Mouse (Mus musculus) left cerebral cortex, adult 2 months (tissue): ENCODE data around the gene Dock7. TPM values are rescaled to one million over a fixed set of nuclear protein-coding genes. Genes with fewer than 3 reads are reported as not detected.

Experiments
- DNase-seq, 2 experiments: peaks; one replicate each; pipeline ENCODE4 v3.0.0; 2021 to 2022; ENCODE audit warnings: low spot score in 2 of 2, mixed read lengths in 1 of 2; ENCODE audit errors: extremely low spot score in 1 of 2
- H3K27ac ChIP-seq: fragments of 200-600 bp; 2 replicates; pipeline ENCODE4 v1.8.1; 2022
- H3K4me3 ChIP-seq: fragments of 200-600 bp; 2 replicates; pipeline ENCODE4 v1.8.1; 2022
- CTCF ChIP-seq: fragments of 200-600 bp; IDR thresholded peaks from 2 replicates; pipeline ENCODE4 v1.8.1; 2022; ENCODE audit warnings: antibody characterized with exemption, mild to moderate bottlenecking, moderate library complexity
- intact Hi-C: fragments of 180-260 bp; cut with DNase I; formaldehyde crosslinking; loops from one replicate; pipeline ENCODE4 v1.15.1; 2025
- total RNA-seq, 2 experiments: library from RNA; stranded (reverse); gene quantifications; 2 replicates each; pipeline ENCODE4 v1.2.3; 2021

Gene Dock7
- total RNA-seq, 2 experiments from 2014 or later, result 44.9 to 46.1 TPM

DNA sequence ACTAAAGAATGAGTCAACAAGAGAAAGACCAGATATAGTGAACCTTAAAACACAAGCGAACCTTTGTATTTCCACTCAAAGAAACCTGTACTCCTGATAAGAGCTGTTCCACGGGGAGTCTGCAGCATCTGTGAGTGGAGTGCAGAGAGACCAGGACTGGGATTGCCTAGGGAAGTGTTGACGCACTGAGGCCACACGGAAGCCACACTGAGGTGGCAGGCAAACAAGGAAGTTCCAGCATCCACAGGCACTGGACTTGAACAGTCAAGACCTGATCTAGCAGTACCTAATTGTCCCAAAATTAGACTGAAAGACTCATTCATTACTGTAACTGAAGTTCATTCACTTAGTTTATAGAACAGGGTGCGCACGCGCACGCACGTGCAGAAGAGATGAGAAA, 4.9 kb downstream of the Dock7 start:
- intact Hi-C loops, result no loop called here
- DNase-seq, result no peak
- no peak for TF ChIP-seq CTCF
- no peak overlapping the region for H3K27ac ChIP-seq
- no peak overlapping the region for H3K4me3 ChIP-seq

DNA sequence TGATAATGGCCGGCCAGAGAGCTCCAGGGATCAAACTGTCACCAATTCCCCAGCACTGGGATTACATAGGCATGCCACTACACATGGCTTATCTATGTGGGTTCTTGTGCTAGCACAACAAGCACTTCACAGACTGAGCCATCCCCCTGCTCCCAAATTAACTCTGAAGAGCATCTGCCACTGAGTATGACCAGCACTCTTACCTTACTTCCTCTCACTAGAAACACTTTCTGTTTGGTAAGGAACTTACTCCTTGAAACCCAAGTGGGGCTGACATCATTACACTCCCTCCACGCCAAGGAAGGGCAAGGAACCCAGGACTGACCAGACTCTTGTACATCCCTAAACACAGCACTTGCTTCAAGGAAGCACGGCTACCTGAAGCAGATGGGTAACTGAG, 9.0 kb downstream of the Dock7 start:
- no peak for DNase-seq
- intact Hi-C loops, result no loop called here
- Histone ChIP-seq H3K27ac (no peak overlapping the region), H3K4me3 (no peak overlapping the region)
- no peak for TF ChIP-seq CTCF

DNA sequence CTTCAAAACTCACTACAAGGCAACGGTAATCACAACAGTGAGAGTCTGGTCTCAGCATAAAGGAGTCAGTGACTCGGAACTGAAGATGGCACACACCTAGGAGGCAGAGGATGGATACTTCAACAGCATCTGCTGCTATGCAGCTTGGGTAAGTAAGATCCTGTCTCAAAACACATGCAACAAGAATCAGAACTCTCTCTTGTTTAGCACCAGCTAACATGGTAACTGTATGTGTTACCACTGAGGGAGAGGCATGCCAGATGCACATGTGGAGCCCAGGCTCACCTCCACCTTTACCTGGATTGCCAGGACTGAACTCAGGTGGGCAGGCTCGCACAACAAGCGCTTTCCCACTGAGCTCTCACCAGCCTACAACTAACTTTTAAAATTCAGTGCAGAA, 11.9 kb downstream of the Dock7 start:
- no peak overlapping the region for H3K4me3 ChIP-seq
- TF ChIP-seq CTCF, result no peak
- intact Hi-C loops, result no loop called here

DNA sequence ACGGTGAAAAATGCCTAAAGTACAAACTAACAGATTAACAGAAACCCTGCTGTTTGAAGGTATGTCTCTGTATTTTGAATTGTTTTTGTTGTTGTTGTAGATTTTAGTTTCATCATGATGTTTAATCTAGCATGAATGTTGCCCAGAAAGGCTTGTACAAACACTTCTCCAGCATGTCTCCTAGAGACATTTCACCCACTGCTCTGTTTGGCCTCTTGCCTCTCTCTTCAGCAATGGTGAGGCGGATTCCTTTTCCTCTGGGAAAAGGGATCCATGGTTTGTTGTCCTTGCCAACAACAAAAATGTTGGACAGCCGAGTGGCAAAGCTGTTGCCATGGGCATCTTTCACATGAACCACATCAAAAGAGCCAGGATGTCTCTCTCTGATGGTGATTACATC, 17.9 kb downstream of the Dock7 start:
- no peak for DNase-seq
- intact Hi-C loops, result no loop called here
- Histone ChIP-seq H3K27ac (no peak overlapping the region), H3K4me3 (no peak overlapping the region)
- TF ChIP-seq CTCF, result no peak

More for the DNA sequence above, 11.9 kb downstream of the Dock7 start:
- H3K27ac ChIP-seq, result no peak overlapping the region
- no peak for DNase-seq

DNA sequence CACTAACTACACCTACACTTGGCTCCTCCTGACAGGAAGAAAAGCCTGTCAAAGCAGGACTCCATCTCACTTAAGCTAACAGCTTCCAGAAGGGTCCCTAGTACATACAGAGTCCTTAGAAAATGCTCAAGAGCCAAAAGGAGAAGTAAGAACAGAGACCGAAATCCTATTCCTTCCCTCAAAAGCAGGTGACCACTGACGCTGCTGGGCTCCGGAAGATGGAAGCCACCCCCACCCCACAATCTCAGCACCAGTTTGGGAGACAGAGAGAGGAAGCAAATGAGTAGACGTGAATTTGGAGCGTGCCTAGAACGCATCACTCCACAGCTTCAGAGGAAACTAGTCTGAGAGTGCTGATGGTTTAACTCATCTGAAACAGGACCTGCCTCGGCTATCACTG, 20.0 kb downstream of the Dock7 start:
- intact Hi-C loops, result no loop called here
- H3K27ac ChIP-seq, result no peak overlapping the region
- no peak overlapping the region for H3K4me3 ChIP-seq
- no peak for TF ChIP-seq CTCF
- DNase-seq, result no peak

DNA sequence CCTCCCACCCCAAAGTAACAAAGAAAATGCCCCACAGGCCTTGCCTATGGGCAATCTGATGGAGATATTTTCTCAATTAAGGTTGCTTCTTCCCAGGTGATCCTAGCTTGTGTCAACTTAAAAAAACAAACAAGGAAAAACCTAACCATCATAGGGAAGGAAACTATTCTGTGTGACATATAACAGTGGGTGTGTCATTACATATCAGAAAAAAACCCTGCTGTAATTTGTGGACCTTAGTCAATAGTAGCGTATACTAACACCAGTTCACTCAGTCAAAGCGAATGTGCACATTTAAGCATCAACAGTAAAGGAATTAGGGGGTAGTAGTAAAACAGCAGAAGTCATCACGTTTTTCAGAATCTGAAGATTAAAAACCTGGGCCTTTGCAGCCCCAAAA, 28.9 kb downstream of the Dock7 start:
- no peak for TF ChIP-seq CTCF
- no peak overlapping the region for H3K4me3 ChIP-seq
- intact Hi-C loops, result no loop called here
- no peak overlapping the region for H3K27ac ChIP-seq
- DNase-seq, result no peak

DNA sequence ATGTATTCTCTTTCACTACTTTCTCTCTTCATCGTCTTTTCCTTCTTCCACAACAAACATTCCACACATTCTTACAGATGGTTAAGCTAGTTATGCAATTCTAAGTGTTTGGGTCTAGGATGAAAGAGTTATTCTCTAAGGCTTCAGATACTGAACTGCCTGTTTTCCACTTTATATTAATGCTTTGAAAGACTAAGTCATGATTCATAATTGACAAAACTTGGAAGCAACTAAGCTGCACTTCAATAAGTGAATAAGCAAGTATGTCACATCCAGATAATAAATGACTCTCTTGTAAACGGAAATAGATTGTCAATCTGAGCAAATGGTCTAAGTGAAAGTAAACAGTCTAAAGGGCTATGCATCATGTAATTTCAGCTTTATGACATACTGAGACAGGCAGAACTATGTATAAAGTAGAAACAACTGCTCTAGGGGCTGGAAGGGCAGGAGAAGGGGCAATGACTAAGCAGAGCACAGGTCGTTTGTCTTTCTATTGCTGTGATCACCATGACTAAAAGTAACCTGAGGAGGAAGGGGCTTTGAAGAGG, 29.5 kb downstream of the Dock7 start:
- TF ChIP-seq CTCF, result no peak
- DNase-seq, result no peak
- H3K4me3 ChIP-seq, result no peak overlapping the region
- H3K27ac ChIP-seq, result no peak overlapping the region
- intact Hi-C loops, result no loop called here

DNA sequence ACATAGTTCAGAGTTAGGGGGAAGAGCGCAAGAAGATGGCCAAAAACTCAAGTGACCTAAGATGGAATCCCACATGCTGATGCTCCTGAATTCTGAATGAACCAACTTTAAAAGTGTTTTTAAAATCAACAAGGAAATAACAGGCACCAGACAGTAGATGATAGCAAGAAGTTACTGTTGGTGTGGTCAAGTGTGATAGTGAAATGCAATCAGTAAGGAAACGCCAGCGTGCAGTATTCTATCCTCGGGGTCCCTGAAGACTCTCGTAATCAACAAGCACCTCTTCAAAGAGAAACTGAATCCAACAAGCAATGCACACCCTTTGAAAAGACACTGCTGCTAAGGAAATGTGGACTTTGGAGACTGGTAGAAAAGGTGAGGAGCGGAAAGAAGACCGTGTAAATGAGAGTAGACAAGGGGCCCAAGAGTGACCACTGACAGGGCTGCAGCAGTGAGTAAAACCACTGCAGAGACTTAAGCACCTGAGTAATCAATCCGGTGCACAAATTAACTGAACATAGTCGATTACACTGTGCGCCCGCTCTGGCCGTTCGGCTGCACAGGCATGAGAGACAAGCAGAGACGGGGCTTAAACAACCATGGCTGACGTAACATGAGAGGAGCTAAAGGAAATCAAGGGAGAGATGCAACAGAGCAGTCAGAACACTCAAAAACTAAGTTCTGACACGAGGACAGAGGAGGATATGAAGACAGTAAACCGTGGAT, 32.8 kb downstream of the Dock7 start:
- no peak for DNase-seq
- intact Hi-C loops, result no loop called here
- H3K4me3 ChIP-seq, result no peak overlapping the region
- no peak overlapping the region for H3K27ac ChIP-seq
- no peak for TF ChIP-seq CTCF

DNA sequence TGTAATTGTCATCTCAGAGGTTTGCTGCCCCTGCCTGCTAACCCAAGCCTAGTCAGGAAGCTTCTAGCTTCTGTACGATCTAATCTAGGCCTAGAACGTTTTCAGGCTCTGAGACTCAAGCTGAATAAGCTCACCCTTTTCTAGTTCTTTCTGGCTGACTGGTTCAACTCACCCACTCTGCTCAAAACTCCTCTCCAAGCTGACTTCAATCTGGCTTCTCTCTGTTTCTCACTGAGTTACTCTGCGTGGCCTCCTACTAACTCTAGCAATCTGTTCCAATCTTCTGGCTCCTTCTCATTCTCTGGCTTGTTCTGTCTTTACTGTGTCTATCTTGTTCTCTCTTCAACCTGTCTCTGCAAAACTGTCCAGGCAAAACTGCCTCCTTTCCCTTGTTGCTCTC, 36.9 kb downstream of the Dock7 start:
- H3K27ac ChIP-seq, result peak overlapping the region; percentile 29; the same call in 1 of the 2 replicates
- no peak for TF ChIP-seq CTCF
- no peak for DNase-seq

DNA sequence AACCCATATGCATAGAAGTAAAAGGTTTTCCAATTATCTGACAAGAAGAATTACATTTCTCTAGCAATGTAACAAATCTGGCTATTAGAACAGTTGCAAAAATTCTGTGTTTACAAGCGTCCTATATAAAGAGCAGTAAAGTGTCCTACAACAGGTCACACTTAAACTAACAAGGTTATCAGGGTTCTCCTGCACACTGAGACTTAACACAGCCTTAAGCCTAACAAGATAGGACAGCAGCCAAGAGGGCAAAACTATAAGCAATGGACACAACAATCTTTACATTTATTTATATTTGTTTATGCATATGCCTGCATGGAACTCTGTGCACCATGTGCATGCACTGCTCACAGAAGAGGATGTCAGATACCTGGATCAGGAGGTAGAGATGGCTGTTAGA, 39.5 kb downstream of the Dock7 start:
- no peak for TF ChIP-seq CTCF
- no peak overlapping the region for H3K4me3 ChIP-seq
- no peak overlapping the region for H3K27ac ChIP-seq
- intact Hi-C loops, result no loop called here
- no peak for DNase-seq

More for the DNA sequence above, 36.9 kb downstream of the Dock7 start:
- no peak overlapping the region for H3K4me3 ChIP-seq
- intact Hi-C loops, result no loop called here

DNA sequence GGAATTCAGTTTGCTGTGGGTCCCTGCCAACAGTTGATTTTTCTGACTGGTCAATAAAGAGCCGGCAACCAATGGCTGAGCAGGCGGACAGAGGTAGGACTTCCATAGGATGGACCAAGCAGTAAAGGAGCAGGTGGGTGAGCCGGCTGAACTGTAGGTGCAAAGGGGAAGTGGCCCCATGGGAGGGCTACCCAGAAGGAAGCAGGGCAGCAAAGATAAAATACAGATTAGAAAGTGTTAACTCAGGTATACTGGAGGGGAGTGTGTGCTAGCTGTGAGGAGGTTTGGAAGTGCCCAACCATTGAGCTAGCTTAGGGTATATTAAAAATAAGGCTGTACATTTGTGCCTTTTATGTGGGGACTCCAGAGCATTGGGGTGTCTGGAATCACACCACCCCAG, 42.7 kb downstream of the Dock7 start:
- intact Hi-C loops, result no loop called here
- H3K27ac ChIP-seq, result no peak overlapping the region
- TF ChIP-seq CTCF, result no peak
- DNase-seq, result no peak
- no peak overlapping the region for H3K4me3 ChIP-seq

DNA sequence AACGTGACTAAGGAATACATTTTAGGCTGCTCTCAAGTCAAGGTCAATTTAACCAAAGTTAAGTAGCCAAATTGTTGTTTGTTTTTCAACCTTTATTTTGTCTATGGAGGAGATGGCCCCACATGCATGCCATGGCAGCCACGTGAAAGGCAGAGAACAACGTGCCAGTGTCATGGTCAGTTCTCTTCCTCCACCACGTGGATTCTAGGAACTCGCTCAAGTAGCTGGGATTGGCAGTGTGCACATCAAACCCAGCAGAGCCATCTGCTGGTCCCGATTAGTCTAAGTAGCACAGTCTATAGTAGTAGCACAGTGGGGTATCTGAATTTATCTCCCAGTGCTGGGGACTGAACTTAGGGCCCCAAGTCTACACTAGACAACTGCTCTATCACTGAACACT, 51.9 kb downstream of the Dock7 start:
- H3K27ac ChIP-seq, result no peak overlapping the region
- TF ChIP-seq CTCF, result no peak; the same call in 1 of the 2 replicates
- H3K4me3 ChIP-seq, result no peak overlapping the region
- intact Hi-C loops, result no loop called here
- DNase-seq, result no peak

DNA sequence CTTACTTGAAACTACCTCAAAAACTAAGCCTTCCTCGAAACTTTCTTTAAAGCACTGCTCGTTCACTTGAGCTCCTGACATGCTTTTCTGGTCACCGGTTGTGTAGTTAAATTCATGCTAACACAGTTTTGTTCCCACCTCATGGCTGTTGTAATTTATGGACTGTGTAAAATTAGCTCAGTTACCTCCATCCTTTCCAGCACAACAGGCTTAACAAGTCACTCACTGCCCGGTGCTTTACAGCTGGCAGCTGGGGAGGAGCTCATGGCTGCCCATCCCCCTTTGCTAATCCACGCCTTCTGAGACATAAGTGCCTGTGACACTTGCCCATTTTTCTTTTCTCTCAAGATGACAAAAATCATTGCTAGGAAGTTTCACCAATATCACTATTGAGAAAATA, 56.2 kb downstream of the Dock7 start:
- intact Hi-C loops, result no loop called here
- Histone ChIP-seq H3K4me3 (no peak overlapping the region), H3K27ac (no peak overlapping the region)
- no peak for DNase-seq
- no peak for TF ChIP-seq CTCF
